Mouse (Mus musculus) lung, embryonic 14.5 days (tissue): ENCODE data around the gene Gm1604a. TPM values are rescaled to one million over a fixed set of nuclear protein-coding genes. Genes with fewer than 3 reads are reported as not detected.
"Not testable (repeated sequence)": the region's sequence is repeated elsewhere in the genome, so short reads cannot be mapped to it uniquely, and the experiment has no call there.

ENCODE experiments used
- ATAC-seq: fragments of 200-750 bp; cut with Nextera tagmentation; 2 replicates; pipeline ENCODE4 v1.8.0; 2017; ENCODE audit warnings: mild to moderate bottlenecking, moderate TSS enrichment, moderate library complexity; ENCODE audit not compliant: insufficient read depth
- DNase-seq: peaks from one replicate; pipeline ENCODE4 v3.0.0-alpha.2; 2015
- H3K27ac ChIP-seq: fragments of 300-500 bp; sonication (generic); 2 replicates; pipeline ENCODE4 v1.5.1; 2014; ENCODE audit warnings: low read depth, mild to moderate bottlenecking, moderate library complexity
- H3K27me3 ChIP-seq: fragments of 300-500 bp; sonication (generic); 2 replicates; pipeline ENCODE4 v1.6.1; 2014; ENCODE audit warnings: low read length, control low read depth; ENCODE audit not compliant: insufficient read depth
- H3K36me3 ChIP-seq: fragments of 300-500 bp; sonication (generic); 2 replicates; pipeline ENCODE4 v1.6.1; 2014; ENCODE audit warnings: control low read depth; ENCODE audit not compliant: insufficient read depth
- H3K4me1 ChIP-seq: fragments of 300-500 bp; sonication (generic); 2 replicates; pipeline ENCODE4 v1.6.1; 2014; ENCODE audit warnings: antibody characterized with exemption, control low read depth; ENCODE audit not compliant: insufficient read depth
- H3K4me2 ChIP-seq: fragments of 300-500 bp; sonication (generic); 2 replicates; pipeline ENCODE4 v1.6.1; 2014; ENCODE audit warnings: mild to moderate bottlenecking
- H3K4me3 ChIP-seq: fragments of 300-500 bp; sonication (generic); 2 replicates; pipeline ENCODE4 v1.5.1; 2014; ENCODE audit warnings: low read depth, low read length
- H3K9ac ChIP-seq: fragments of 300-500 bp; sonication (generic); 2 replicates; pipeline ENCODE4 v1.6.1; 2014
- H3K9me3 ChIP-seq: fragments of 300-500 bp; sonication (generic); 2 replicates; pipeline ENCODE4 v1.6.1; 2016; ENCODE audit warnings: low read depth, low read length, control low read depth
- WGBS: fragments of 180-500 bp; shearing (Covaris S2); extraction: QIAGEN DNeasy Blood & Tissue Kit; methylation state at CpG from one replicate; pipeline ENCODE4 v1.1.7; 2014; 5-methylcytosine and 5-hydroxymethylcytosine counted together
- polyA plus RNA-seq: library from polyadenylated mRNA; unstranded; fragments of >200 nt; fragmentation: Nextera tagmentation; extraction: Ambion mirVana; gene quantifications from 2 replicates; pipeline ENCODE4 v1.2.1, GENCODE M21; 2014

The Gm1604a gene
- polyA plus RNA-seq = not detected in 2 replicates

- H3K4me3 ChIP-seq, H3K9me3 ChIP-seq, ATAC-seq, H3K9ac ChIP-seq, H3K4me2 ChIP-seq, H3K4me1 ChIP-seq, H3K27me3 ChIP-seq, H3K36me3 ChIP-seq, H3K27ac ChIP-seq, DNase-seq: not testable (repeated sequence)
- 10% methylated on average over 4 of the region's 14 CpGs for WGBS
Observed at GRCm38 (mm10) chr17:7025257-7025656, at the start of gene Gm1604a. Gm1604a (plus strand) TSS chr17:7025568.

GRCm38 (mm10) chr17:6978287-6979248, 46.8 kb upstream of the Gm1604a start, which contains the start of gene Gm49721:
Gm49721 (plus strand) TSS chr17:6978904.
- not testable (repeated sequence) for H3K27ac ChIP-seq, H3K4me1 ChIP-seq, H3K36me3 ChIP-seq, H3K27me3 ChIP-seq, H3K9me3 ChIP-seq
- under 1% methylated on average over 24 of the region's 68 CpGs for WGBS
- Histone ChIP-seq H3K4me3 (peak within 1 kb of the TSS; percentile 50), H3K4me2 (peak within 1 kb of the TSS; percentile 56), H3K9ac (peak within 1 kb of the TSS; percentile 60)
- peak; percentile 99 for ATAC-seq
- DNase-seq = peak; percentile 37

DNA sequence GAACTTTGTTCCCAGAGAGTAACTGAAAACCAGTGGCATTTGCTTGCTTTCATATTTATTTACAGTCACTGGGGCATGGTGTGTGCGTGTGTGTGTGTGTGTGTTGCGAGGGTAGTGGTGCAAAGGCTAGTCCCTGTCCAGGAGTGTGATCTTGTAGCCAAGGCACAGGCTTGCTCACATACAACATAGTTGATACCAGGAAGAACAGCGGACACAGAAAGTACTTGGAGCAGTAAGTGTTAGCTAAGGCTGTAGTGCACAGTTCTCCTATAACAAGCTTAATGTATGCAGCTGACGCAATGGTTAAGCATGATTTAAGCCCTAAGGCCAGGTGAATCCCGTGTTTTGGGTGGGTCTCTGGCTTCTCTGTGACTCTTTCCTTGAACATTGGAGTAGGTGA, 46.0 kb upstream of the Gm1604a start:
- H3K27me3 ChIP-seq, H3K9me3 ChIP-seq, ATAC-seq, H3K36me3 ChIP-seq, H3K27ac ChIP-seq, H3K4me1 ChIP-seq: not testable (repeated sequence)
- Histone ChIP-seq H3K4me3 (peak overlapping the region; percentile 50), H3K9ac (peak overlapping the region; percentile 60; the same call in 1 of the 2 replicates), H3K4me2 (peak overlapping the region; percentile 56)
- peak; percentile 7 for DNase-seq
- WGBS = 11% methylated on average over 5 of the region's 5 CpGs

- H3K4me3 ChIP-seq, ATAC-seq, H3K9me3 ChIP-seq, H3K4me2 ChIP-seq, DNase-seq, H3K27ac ChIP-seq, H3K27me3 ChIP-seq, H3K4me1 ChIP-seq, H3K9ac ChIP-seq, H3K36me3 ChIP-seq: not testable (repeated sequence)
- 93% methylated on average over 5 of the region's 8 CpGs for WGBS
Observed at GRCm38 (mm10) chr17:6980144-6980543, 45.2 kb upstream of the Gm1604a start.

GRCm38 (mm10) chr17:6986118-6986517, 39.2 kb upstream of the Gm1604a start:
- not testable (repeated sequence) for H3K4me1 ChIP-seq, ATAC-seq, H3K4me3 ChIP-seq, H3K9me3 ChIP-seq, H3K27ac ChIP-seq, DNase-seq, H3K4me2 ChIP-seq, H3K9ac ChIP-seq, H3K36me3 ChIP-seq, H3K27me3 ChIP-seq
- 92% methylated on average over 1 of the region's 1 CpGs for WGBS

GRCm38 (mm10) chr17:6995504-6995903, 29.9 kb upstream of the Gm1604a start:
- not testable (repeated sequence) for ATAC-seq, H3K36me3 ChIP-seq
- WGBS = no CpG with 5 or more reads among the region's 6 CpGs

GRCm38 (mm10) chr17:6996826-6997225, 28.5 kb upstream of the Gm1604a start:
- not testable (repeated sequence) for H3K4me2 ChIP-seq, H3K27ac ChIP-seq, H3K9ac ChIP-seq, H3K4me3 ChIP-seq, ATAC-seq, H3K9me3 ChIP-seq, H3K4me1 ChIP-seq, H3K36me3 ChIP-seq, DNase-seq, H3K27me3 ChIP-seq
- WGBS = 78% methylated on average over 8 of the region's 8 CpGs

More at GRCm38 (mm10) chr17:6995504-6995903, 29.9 kb upstream of the Gm1604a start:
- not testable (repeated sequence) for DNase-seq, H3K27me3 ChIP-seq, H3K4me1 ChIP-seq, H3K9ac ChIP-seq, H3K4me2 ChIP-seq, H3K4me3 ChIP-seq, H3K27ac ChIP-seq, H3K9me3 ChIP-seq

DNA sequence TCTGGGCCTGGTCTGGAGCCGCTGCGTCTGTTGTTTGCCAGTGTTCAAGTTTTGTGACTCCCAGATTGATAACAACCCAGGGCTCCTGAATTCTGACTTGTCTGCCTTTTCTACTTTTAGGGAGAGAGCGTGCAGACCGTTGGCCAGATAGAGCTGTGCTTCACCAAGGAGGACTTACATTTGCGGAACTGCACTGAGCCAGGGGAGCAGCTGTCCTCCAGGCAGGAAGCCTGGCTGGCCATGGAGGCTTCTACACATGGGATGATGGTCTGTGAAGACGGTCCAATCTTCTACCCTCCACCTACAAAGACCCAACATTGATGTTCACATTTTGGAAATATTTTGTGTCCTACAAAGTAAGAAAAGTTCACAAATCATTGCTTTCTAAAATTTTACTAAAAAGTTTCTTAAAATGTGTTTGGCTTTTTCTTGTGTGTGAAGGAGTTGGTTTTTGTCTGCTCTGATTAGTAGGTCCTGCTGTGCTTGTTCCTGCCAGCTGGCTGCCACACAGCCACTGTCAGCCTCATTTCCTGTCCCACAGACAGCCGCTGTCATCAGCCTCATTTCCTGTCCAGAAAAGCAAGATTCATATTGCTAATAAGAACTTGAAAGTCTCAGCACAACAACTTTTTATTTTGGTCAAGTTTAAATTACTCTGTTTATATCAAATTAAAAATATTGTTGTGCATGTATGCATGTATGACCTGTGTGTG, 27.4 kb upstream of the Gm1604a start:
- not testable (repeated sequence) for H3K4me2 ChIP-seq, ATAC-seq, H3K9ac ChIP-seq, H3K36me3 ChIP-seq, H3K9me3 ChIP-seq, H3K4me1 ChIP-seq, H3K4me3 ChIP-seq, H3K27me3 ChIP-seq, DNase-seq, H3K27ac ChIP-seq
- WGBS = 80% methylated on average over 1 of the region's 7 CpGs

GRCm38 (mm10) chr17:7001790-7002585, 23.4 kb upstream of the Gm1604a start:
- H3K9ac ChIP-seq, H3K4me3 ChIP-seq, H3K27ac ChIP-seq, H3K36me3 ChIP-seq, H3K27me3 ChIP-seq, DNase-seq, H3K4me1 ChIP-seq, ATAC-seq, H3K9me3 ChIP-seq, H3K4me2 ChIP-seq: not testable (repeated sequence)
- WGBS = 52% methylated on average over 7 of the region's 12 CpGs
